Mouse (Mus musculus) neural tube, embryonic 14.5 days (tissue): ENCODE measurements around the gene Iqcf4. TPM values are rescaled to one million over a fixed set of nuclear protein-coding genes. Genes with fewer than 3 reads are reported as not detected.

ENCODE experiments used
- ATAC-seq: fragments of 200-750 bp; cut with Nextera tagmentation; 2 replicates; pipeline ENCODE4 v1.8.0; 2017; ENCODE audit warnings: low read depth, mild to moderate bottlenecking, moderate TSS enrichment, moderate library complexity
- H3K27ac ChIP-seq: fragments of 300-500 bp; sonication (generic); 2 replicates; pipeline ENCODE4 v1.5.1; 2014; ENCODE audit warnings: low read depth, mild to moderate bottlenecking, control low read depth, low read length, moderate library complexity, mixed read lengths
- H3K27me3 ChIP-seq: fragments of 300-500 bp; sonication (generic); 2 replicates; pipeline ENCODE4 v1.6.1; 2014; ENCODE audit warnings: low read length; ENCODE audit not compliant: control insufficient read depth, insufficient read depth
- H3K36me3 ChIP-seq: fragments of 300-500 bp; sonication (generic); 2 replicates; pipeline ENCODE4 v1.6.1; 2014; ENCODE audit warnings: low read length, mixed read lengths; ENCODE audit not compliant: control insufficient read depth, insufficient read depth
- H3K4me1 ChIP-seq: fragments of 300-500 bp; sonication (generic); 2 replicates; pipeline ENCODE4 v1.6.1; 2014; ENCODE audit warnings: low read length; ENCODE audit not compliant: control insufficient read depth, insufficient read depth
- H3K4me2 ChIP-seq: fragments of 300-500 bp; sonication (generic); 2 replicates; pipeline ENCODE4 v1.6.1; 2014; ENCODE audit warnings: mild to moderate bottlenecking, low read depth, low read length, control low read depth
- H3K4me3 ChIP-seq: fragments of 300-500 bp; sonication (generic); 2 replicates; pipeline ENCODE4 v1.5.1; 2014; ENCODE audit warnings: low read depth, low read length, control low read depth, mixed read lengths
- H3K9ac ChIP-seq: fragments of 300-500 bp; sonication (generic); replicated peaks from 2 replicates; pipeline ENCODE4 v1.6.1; 2014; ENCODE audit warnings: low read depth, mild to moderate bottlenecking, control low read depth, low read length, mixed read lengths
- H3K9me3 ChIP-seq: fragments of 300-500 bp; sonication (generic); 2 replicates; pipeline ENCODE4 v1.6.1; 2016; ENCODE audit warnings: low read length; ENCODE audit not compliant: control insufficient read depth
- WGBS: fragments of 180-500 bp; shearing (Covaris S2); extraction: QIAGEN DNeasy Blood & Tissue Kit; methylation state at CpG from one replicate; pipeline ENCODE4 v1.1.7; 2014; 5-methylcytosine and 5-hydroxymethylcytosine counted together
- polyA plus RNA-seq: library from polyadenylated mRNA; unstranded; fragments of >200 nt; fragmentation: Nextera tagmentation; extraction: Ambion mirVana; gene quantifications from 2 replicates; pipeline ENCODE4 v1.2.1, GENCODE M21; 2014

Gene Iqcf4
- polyA plus RNA-seq, 1 experiment from 2014 or later, result not detected

GRCm38 (mm10) chr9:106534975-106535374, 35.8 kb downstream of the Iqcf4 start:
- H3K36me3 ChIP-seq, result no peaks in the 10 kb centered on the region
- no peaks in the 10 kb centered on the region for H3K4me1 ChIP-seq
- H3K27ac ChIP-seq, result no peak overlapping the region
- H3K4me3 ChIP-seq, result no peak overlapping the region
- no peaks in the 10 kb centered on the region for H3K27me3 ChIP-seq
- ATAC-seq, result no peak
- H3K4me2 ChIP-seq, result no peak overlapping the region
- no peak overlapping the region for H3K9ac ChIP-seq
- 94% methylated on average over 11 of the region's 11 CpGs for WGBS
- no peaks in the 10 kb centered on the region for H3K9me3 ChIP-seq

DNA sequence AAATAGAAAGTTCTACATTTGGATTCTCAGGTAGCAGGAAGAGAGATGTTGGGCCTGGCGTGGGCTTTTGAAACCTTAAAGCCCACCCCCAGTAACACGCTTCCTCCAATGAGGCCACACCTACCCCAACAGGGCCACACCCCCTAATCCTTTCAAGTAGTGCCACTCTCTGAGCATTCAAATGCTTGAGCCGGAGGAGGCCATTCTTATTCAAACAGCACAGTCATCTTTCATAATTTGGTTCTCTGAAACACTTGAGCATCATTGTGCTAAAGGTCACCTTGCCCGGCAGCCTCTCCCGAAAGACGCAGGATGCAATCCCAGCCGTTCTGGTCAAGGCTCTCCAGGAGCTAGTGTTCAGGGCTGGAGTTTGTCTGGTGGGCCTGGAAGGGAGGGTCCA, 36.5 kb downstream of the Iqcf4 start:
- H3K9ac ChIP-seq, result no peak overlapping the region
- H3K27ac ChIP-seq, result no peak overlapping the region
- H3K27me3 ChIP-seq, result no peaks in the 10 kb centered on the region
- no peak overlapping the region for H3K4me2 ChIP-seq
- no peak overlapping the region for H3K4me3 ChIP-seq
- no peaks in the 10 kb centered on the region for H3K9me3 ChIP-seq
- H3K4me1 ChIP-seq, result no peaks in the 10 kb centered on the region
- 90% methylated on average over 7 of the region's 7 CpGs for WGBS
- no peaks in the 10 kb centered on the region for H3K36me3 ChIP-seq
- no peak for ATAC-seq

DNA sequence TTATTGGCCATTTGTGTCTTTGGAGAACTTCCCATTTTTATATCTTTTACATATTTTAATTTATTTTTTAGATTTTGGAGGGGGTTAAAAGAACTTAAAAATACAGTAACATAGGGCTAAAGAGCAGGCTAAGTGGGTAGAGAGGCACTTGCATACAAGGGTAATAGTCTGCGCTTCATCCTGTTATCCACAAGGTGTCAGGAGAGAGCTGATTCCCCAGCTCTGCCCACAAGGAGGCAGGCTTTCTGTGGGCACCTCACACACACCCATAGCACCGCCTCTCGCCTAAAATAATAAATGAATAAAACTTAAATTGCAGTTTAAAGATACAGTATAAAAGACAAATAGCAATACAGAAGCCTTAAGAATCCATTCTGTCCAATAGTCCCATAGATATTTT, 39.0 kb downstream of the Iqcf4 start:
- H3K4me1 ChIP-seq, result no peaks in the 10 kb centered on the region
- H3K4me2 ChIP-seq, result no peak overlapping the region
- no peak for ATAC-seq
- no peak overlapping the region for H3K27ac ChIP-seq
- H3K9ac ChIP-seq, result no peak overlapping the region
- H3K9me3 ChIP-seq, result no peaks in the 10 kb centered on the region
- H3K4me3 ChIP-seq, result no peak overlapping the region
- no peaks in the 10 kb centered on the region for H3K36me3 ChIP-seq
- no peaks in the 10 kb centered on the region for H3K27me3 ChIP-seq
- WGBS, result 21% methylated on average over 3 of the region's 3 CpGs

DNA sequence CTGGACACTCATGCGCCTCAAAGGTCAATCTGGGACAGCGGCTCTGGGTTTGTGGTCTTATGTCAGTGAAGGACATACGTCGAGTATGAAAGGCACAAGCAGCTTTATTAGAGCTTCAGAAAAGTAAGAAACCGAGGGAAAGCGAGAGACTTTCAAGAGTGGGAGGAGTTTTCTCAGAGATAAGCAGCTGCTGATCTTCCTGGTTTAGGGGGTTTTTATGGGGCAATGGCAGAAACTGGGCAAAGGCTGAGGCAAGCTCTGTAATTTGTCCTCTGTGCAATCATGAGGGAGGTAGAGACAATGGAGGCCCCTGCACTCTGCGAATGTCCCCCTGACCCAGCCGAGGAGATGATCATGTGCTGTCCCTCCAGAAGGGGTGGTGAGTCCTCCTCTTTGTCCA, 50.9 kb downstream of the Iqcf4 start:
- Histone ChIP-seq H3K9ac (no peak overlapping the region), H3K4me1 (no peaks in the 10 kb centered on the region), H3K27ac (no peak overlapping the region), H3K27me3 (no peaks in the 10 kb centered on the region), H3K4me2 (no peak overlapping the region), H3K9me3 (no peaks in the 10 kb centered on the region), H3K4me3 (no peak overlapping the region), H3K36me3 (no peaks in the 10 kb centered on the region)
- 78% methylated on average over 8 of the region's 8 CpGs for WGBS
- ATAC-seq, result no peak

GRCm38 (mm10) chr9:106519433-106519832, 51.4 kb downstream of the Iqcf4 start:
- H3K27me3 ChIP-seq, result no peaks in the 10 kb centered on the region
- no peaks in the 10 kb centered on the region for H3K4me1 ChIP-seq
- no peak overlapping the region for H3K9ac ChIP-seq
- no peak overlapping the region for H3K27ac ChIP-seq
- H3K4me3 ChIP-seq, result no peak overlapping the region
- 77% methylated on average over 2 of the region's 2 CpGs for WGBS
- H3K4me2 ChIP-seq, result no peak overlapping the region
- no peaks in the 10 kb centered on the region for H3K9me3 ChIP-seq
- H3K36me3 ChIP-seq, result no peaks in the 10 kb centered on the region
- ATAC-seq, result no peak

Other genes starting within 250 kb of the Iqcf4 start
- 18.7 and 19.3 TPM in 2 replicates for gene Dusp7, start 202.4 kb downstream of the Iqcf4 start, polyA plus RNA-seq
- 719 and 757 TPM in 2 replicates for gene Rpl29, start 141.5 kb downstream of the Iqcf4 start, polyA plus RNA-seq
- 20.3 and 22.5 TPM in 2 replicates for gene Acy1, start 132.7 kb downstream of the Iqcf4 start, polyA plus RNA-seq
- 8.6 TPM in 2 replicates for gene Abhd14b, start 123.5 kb downstream of the Iqcf4 start, polyA plus RNA-seq
- gene Abhd14a, start 123.3 kb downstream of the Iqcf4 start, polyA plus RNA-seq, result 59.5 and 66.9 TPM in 2 replicates
- gene Pcbp4, start 117.7 kb downstream of the Iqcf4 start, polyA plus RNA-seq, result 166 and 182 TPM in 2 replicates
- gene Gpr62, start 105.1 kb downstream of the Iqcf4 start, polyA plus RNA-seq, result 1.5 and 1.7 TPM in 2 replicates
- gene Rrp9, start 95.0 kb downstream of the Iqcf4 start, polyA plus RNA-seq, result 36.1 and 36.2 TPM in 2 replicates
- gene Parp3, start 94.0 kb downstream of the Iqcf4 start, polyA plus RNA-seq, result 0.17 and 0.36 TPM in 2 replicates
- not detected in 2 replicates for gene Iqcf1, start 71.0 kb downstream of the Iqcf4 start, polyA plus RNA-seq
- gene Iqcf5, start 56.4 kb downstream of the Iqcf4 start, polyA plus RNA-seq, result not detected in 2 replicates
- not detected in 2 replicates for gene Iqcf3, start 9.4 kb downstream of the Iqcf4 start, polyA plus RNA-seq
- gene Iqcf6, start 55.6 kb upstream of the Iqcf4 start, polyA plus RNA-seq, result not detected in 2 replicates
- gene Grm2, start 85.1 kb upstream of the Iqcf4 start, polyA plus RNA-seq, result 4.9 and 7.5 TPM in 2 replicates
- 62.2 and 67.2 TPM in 2 replicates for gene Tex264, start 114.9 kb upstream of the Iqcf4 start, polyA plus RNA-seq
- 5.7 and 6.4 TPM in 2 replicates for gene Rad54l2, start 218.2 kb upstream of the Iqcf4 start, polyA plus RNA-seq